Mouse (Mus musculus): ENCODE results near the gene Dgkh. TPM values are rescaled to one million over a fixed set of nuclear protein-coding genes. Genes with fewer than 3 reads are reported as not detected.

Gene Dgkh
- polyA plus RNA-seq, 1 experiment = 0.82 TPM

- DNase-seq (ENCODE audit: low read depth in 1 of 2, low spot score in 2 of 2) = peak in 1 of 2 experiments; percentile 18
- H3K27ac ChIP-seq (ENCODE audit: insufficient read depth, low read length) = no peak overlapping the region
- H3K36me3 ChIP-seq (ENCODE audit: control insufficient read depth, insufficient read depth, low read length) = no peaks in the 10 kb centered on the region
- TF ChIP-seq CTCF (IDR thresholded peaks at IDR 0.05; ENCODE audit: extremely low read depth, insufficient read depth, insufficient read length, insufficient replicate concordance) (no peak), POLR2A (IDR thresholded peaks at IDR 0.05; ENCODE audit: low read depth, low read length) (no peak)
- WGBS = 22% methylated on average over 3 of the region's 3 CpGs
- H3K27me3 ChIP-seq (ENCODE audit: control insufficient read depth, insufficient read depth, low read length) = no peaks in the 10 kb centered on the region
- no peak overlapping the region for H3K4me3 ChIP-seq (ENCODE audit: extremely low read depth, insufficient read depth, insufficient read length)
- peaks cover 2% of the 10 kb centered on the region; the same call in 1 of the 2 replicates for H3K4me1 ChIP-seq (ENCODE audit: control insufficient read depth, insufficient read depth, insufficient read length)
These were observed 53.6 kb downstream of the Dgkh start for GRCm38 (mm10) chr14:78678981-78679380.

DNA sequence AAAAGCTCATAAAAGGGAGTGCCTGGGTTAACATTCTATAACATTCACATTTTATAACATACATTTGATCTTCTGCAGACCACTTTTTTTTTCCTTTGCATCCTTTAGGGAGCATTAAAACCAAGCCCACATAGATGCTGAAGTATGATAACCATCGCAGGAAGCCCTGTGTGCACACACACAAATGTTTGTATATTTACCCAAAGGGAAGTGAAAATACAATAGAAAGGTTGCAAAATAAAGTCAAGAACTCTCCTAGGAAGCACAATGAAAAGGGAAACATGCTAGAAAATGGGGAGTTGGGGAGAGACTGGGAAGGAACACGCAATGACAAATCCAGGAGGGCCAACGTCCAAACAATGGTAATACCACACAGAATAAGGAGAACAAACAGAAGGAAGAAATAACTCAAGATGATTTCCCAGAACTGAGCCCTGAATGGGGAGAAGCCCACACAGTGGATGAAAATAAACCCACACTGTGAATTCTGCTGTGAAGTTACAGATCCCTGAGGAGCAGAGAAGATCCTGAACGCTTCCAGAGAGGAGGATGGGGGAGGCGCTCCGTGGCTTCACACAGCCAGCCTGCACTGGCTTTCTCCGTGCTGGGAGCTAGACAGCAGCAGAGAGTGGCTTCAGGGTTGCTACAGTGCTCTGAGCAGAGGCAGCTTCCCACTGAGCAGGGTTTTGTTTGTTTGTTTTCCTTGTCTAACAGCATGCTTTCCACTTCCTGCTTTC, 54.6 kb downstream of the Dgkh start:
- WGBS = 62% methylated on average over 7 of the region's 7 CpGs

DNA sequence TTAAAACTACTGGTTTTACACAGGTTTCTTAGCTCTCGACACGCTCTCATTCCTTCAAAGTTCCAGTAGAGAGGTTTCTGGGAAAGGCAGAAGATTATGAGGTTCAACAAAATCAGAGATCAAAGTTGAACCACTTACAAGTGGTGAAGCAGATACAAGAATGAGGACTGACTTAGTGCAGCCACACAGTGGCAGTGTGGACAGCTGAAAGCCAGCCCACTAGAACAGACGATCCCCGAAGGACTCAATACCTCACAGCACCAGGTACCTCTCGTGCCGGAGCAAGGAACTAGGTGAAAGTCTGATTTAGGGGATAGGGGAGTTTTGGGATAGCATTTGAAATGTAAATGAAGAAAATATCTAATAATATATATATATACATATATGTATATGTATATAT, 56.1 kb downstream of the Dgkh start:
- Histone ChIP-seq H3K27me3 (ENCODE audit: control insufficient read depth, insufficient read depth, low read length) (no peaks in the 10 kb centered on the region), H3K4me3 (ENCODE audit: extremely low read depth, insufficient read depth, insufficient read length) (no peak overlapping the region), H3K4me1 (ENCODE audit: control insufficient read depth, insufficient read depth, insufficient read length) (peaks cover 2% of the 10 kb centered on the region; the same call in 1 of the 2 replicates), H3K27ac (ENCODE audit: insufficient read depth, low read length) (no peak overlapping the region), H3K36me3 (ENCODE audit: control insufficient read depth, insufficient read depth, low read length) (no peaks in the 10 kb centered on the region)
- TF ChIP-seq CTCF (IDR thresholded peaks at IDR 0.05; ENCODE audit: extremely low read depth, insufficient read depth, insufficient read length, insufficient replicate concordance) = peak; percentile 11; the same call in 1 of the 2 replicates
- no peak for TF ChIP-seq POLR2A (IDR thresholded peaks at IDR 0.05; ENCODE audit: low read depth, low read length)
- 68% methylated on average over 6 of the region's 6 CpGs for WGBS
- no peak for DNase-seq (ENCODE audit: low read depth in 1 of 2, low spot score in 2 of 2)

More for the DNA sequence above, 54.6 kb downstream of the Dgkh start:
- no peaks in the 10 kb centered on the region for H3K36me3 ChIP-seq (ENCODE audit: control insufficient read depth, insufficient read depth, low read length)
- peaks cover 2% of the 10 kb centered on the region; the same call in 1 of the 2 replicates for H3K4me1 ChIP-seq (ENCODE audit: control insufficient read depth, insufficient read depth, insufficient read length)
- no peak for DNase-seq (ENCODE audit: low read depth in 1 of 2, low spot score in 2 of 2)
- no peak overlapping the region for H3K27ac ChIP-seq (ENCODE audit: insufficient read depth, low read length)
- TF ChIP-seq CTCF (IDR thresholded peaks at IDR 0.05; ENCODE audit: extremely low read depth, insufficient read depth, insufficient read length, insufficient replicate concordance) (no peak), POLR2A (IDR thresholded peaks at IDR 0.05; ENCODE audit: low read depth, low read length) (no peak)
- H3K27me3 ChIP-seq (ENCODE audit: control insufficient read depth, insufficient read depth, low read length) = no peaks in the 10 kb centered on the region
- no peak overlapping the region for H3K4me3 ChIP-seq (ENCODE audit: extremely low read depth, insufficient read depth, insufficient read length)

DNA sequence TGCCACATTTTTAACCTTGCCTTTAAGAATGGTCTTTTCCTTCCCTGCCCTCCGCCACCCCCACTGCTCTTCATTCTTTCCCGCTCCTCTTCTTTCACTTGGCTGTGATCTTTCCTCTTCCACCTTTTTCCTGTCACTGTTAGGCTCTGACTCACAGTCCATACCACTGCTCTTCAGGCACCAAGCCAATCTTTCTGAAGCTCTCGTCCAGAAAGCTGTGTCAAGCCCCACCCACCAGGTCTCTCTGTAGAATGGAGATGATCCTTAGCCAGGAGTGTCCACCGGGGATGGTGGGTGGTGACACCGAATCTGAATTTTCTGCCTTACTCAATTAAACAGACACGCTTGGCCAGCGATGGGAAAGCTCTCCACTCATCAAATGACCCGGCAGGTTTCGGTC, 58.0 kb downstream of the Dgkh start:
- Histone ChIP-seq H3K36me3 (ENCODE audit: control insufficient read depth, insufficient read depth, low read length) (no peaks in the 10 kb centered on the region), H3K27ac (ENCODE audit: insufficient read depth, low read length) (no peak overlapping the region), H3K27me3 (ENCODE audit: control insufficient read depth, insufficient read depth, low read length) (no peaks in the 10 kb centered on the region), H3K4me3 (ENCODE audit: extremely low read depth, insufficient read depth, insufficient read length) (no peak overlapping the region), H3K4me1 (ENCODE audit: control insufficient read depth, insufficient read depth, insufficient read length) (no peaks in the 10 kb centered on the region)
- no peak for DNase-seq (ENCODE audit: low read depth in 1 of 2, low spot score in 2 of 2)
- 85% methylated on average over 9 of the region's 9 CpGs for WGBS
- TF ChIP-seq POLR2A (IDR thresholded peaks at IDR 0.05; ENCODE audit: low read depth, low read length) (no peak), CTCF (IDR thresholded peaks at IDR 0.05; ENCODE audit: extremely low read depth, insufficient read depth, insufficient read length, insufficient replicate concordance) (no peak)

DNA sequence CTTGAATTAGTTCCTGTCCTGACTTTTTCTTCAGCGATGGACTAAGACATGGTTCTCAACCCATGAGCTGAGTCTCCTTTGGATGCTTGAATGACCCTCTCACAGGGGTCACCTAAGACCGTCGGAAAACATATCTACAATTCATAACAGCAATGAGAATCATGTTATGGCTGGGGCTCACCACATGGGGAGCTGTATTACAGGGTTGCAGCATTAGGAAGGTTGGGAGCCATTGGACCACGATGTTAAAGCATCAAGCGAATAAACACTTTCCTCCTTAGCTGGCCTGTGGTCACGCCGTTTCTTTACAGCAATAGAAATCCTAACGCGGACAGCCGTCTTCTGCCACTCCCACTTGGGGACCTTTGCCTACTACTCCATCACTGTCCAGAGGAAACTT, 62.6 kb downstream of the Dgkh start:
- no peak for DNase-seq (ENCODE audit: low read depth in 1 of 2, low spot score in 2 of 2)
- H3K36me3 ChIP-seq (ENCODE audit: control insufficient read depth, insufficient read depth, low read length) = no peaks in the 10 kb centered on the region

DNA sequence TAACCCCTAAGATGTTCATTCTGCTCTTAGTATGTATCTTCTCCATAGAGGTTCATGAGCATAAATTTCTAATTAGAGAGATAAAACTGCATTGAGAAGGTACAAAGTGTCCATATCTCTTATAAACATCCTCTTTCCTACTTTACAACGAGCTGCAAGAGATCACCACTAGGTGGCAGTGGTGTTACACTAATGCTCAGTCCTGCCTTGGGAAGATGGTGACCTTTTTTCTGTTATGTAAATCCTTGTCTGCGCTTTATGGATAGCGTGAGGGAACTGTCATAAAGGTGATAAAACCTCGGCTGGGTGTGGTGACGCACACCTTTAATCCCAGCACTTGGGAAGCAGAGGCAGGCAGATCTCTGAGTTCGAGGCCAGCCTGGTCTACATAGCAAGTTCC, 64.3 kb downstream of the Dgkh start:
- Histone ChIP-seq H3K4me3 (ENCODE audit: extremely low read depth, insufficient read depth, insufficient read length) (no peak overlapping the region), H3K27ac (ENCODE audit: insufficient read depth, low read length) (no peak overlapping the region), H3K4me1 (ENCODE audit: control insufficient read depth, insufficient read depth, insufficient read length) (no peaks in the 10 kb centered on the region), H3K27me3 (ENCODE audit: control insufficient read depth, insufficient read depth, low read length) (no peaks in the 10 kb centered on the region), H3K36me3 (ENCODE audit: control insufficient read depth, insufficient read depth, low read length) (no peaks in the 10 kb centered on the region)
- peak; percentile 60 to 64 for DNase-seq (ENCODE audit: low read depth in 1 of 2, low spot score in 2 of 2)
- WGBS = 20% methylated on average over 6 of the region's 6 CpGs
- peak; percentile 82; the same call in 1 of the 2 replicates for TF ChIP-seq CTCF (IDR thresholded peaks at IDR 0.05; ENCODE audit: extremely low read depth, insufficient read depth, insufficient read length, insufficient replicate concordance)
- no peak for TF ChIP-seq POLR2A (IDR thresholded peaks at IDR 0.05; ENCODE audit: low read depth, low read length)

More for the DNA sequence above, 62.6 kb downstream of the Dgkh start:
- H3K4me1 ChIP-seq (ENCODE audit: control insufficient read depth, insufficient read depth, insufficient read length) = no peaks in the 10 kb centered on the region
- 67% methylated on average over 10 of the region's 10 CpGs for whole genome bisulfite sequencing
- no peaks in the 10 kb centered on the region for H3K27me3 ChIP-seq (ENCODE audit: control insufficient read depth, insufficient read depth, low read length)
- no peak overlapping the region for H3K4me3 ChIP-seq (ENCODE audit: extremely low read depth, insufficient read depth, insufficient read length)
- no peak overlapping the region for H3K27ac ChIP-seq (ENCODE audit: insufficient read depth, low read length)
- no peak for TF ChIP-seq POLR2A (IDR thresholded peaks at IDR 0.05; ENCODE audit: low read depth, low read length)
- TF ChIP-seq CTCF (IDR thresholded peaks at IDR 0.05; ENCODE audit: extremely low read depth, insufficient read depth, insufficient read length, insufficient replicate concordance) = peak; percentile 7; the same call in 1 of the 2 replicates

DNA sequence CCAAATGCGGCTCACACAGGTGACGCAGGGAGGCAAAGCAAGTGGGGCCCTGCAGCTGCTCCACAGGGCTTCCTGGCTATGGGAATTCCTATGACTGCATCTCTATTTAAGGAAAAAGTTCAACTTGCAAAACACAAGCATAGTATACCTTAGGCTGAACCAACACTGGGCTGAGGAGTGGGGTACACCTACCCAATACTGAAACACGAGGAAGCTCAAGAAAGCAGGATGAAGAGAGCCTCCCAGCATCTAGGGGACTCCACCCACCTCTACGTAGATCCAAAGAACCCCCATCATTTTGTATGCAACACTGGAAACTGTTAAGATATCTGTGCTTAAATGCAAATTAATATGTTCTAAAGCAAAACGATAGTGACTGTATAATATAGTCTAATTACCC, 64.8 kb downstream of the Dgkh start:
- 65% methylated on average over 5 of the region's 5 CpGs for WGBS
- H3K27ac ChIP-seq (ENCODE audit: insufficient read depth, low read length) = no peak overlapping the region
- TF ChIP-seq POLR2A (IDR thresholded peaks at IDR 0.05; ENCODE audit: low read depth, low read length) (no peak), CTCF (IDR thresholded peaks at IDR 0.05; ENCODE audit: extremely low read depth, insufficient read depth, insufficient read length, insufficient replicate concordance) (no peak)
- H3K4me3 ChIP-seq (ENCODE audit: extremely low read depth, insufficient read depth, insufficient read length) = no peak overlapping the region
- no peaks in the 10 kb centered on the region for H3K27me3 ChIP-seq (ENCODE audit: control insufficient read depth, insufficient read depth, low read length)
- no peak for DNase-seq (ENCODE audit: low read depth in 1 of 2, low spot score in 2 of 2)
- H3K4me1 ChIP-seq (ENCODE audit: control insufficient read depth, insufficient read depth, insufficient read length) = no peaks in the 10 kb centered on the region
- no peaks in the 10 kb centered on the region for H3K36me3 ChIP-seq (ENCODE audit: control insufficient read depth, insufficient read depth, low read length)

Measured in spleen, adult 2 months (tissue).